16 mouse cellular contexts compared by ENCODE assay signal in the genomic region with DNA sequence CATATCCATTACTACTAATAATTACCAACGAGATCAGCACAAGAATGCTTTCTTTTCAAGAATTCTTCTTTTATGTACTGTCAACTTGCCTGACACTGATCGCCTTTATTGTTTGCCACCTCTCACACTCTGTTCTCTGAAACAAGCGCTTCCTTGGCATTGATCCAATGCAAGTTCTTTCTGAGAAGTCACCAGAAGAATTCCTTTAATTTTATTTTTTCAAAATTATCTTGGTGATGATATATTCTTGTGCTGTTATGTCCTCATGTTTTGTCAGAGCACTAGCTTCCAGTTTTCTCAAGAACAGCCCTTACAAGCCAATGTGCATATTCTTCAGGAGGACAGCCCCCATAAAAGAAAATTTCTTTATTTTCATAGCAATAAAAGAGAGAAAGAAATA.
"Had no signal": no experiment of that assay in that cellular context is flagged by ENCODE, and none has a peak within 500 bp of the region (broad histone marks: within the 10 kb centered on the region; RNA-seq: fewer than 3 reads in every experiment).

No protein-coding gene starts in this region.

- H3K9ac ChIP-seq: neural tube, embryonic 13.5 days; neural tube, embryonic 15.5 days; stomach, embryonic 15.5 days had no signal

- H3K4me2 ChIP-seq: neural tube, embryonic 13.5 days; neural tube, embryonic 15.5 days; stomach, embryonic 15.5 days had no signal

- H3K27ac ChIP-seq: neural tube, embryonic 13.5 days; neural tube, embryonic 15.5 days; stomach, embryonic 15.5 days; stomach, postnatal 0 days had no signal

- H3K36me3 ChIP-seq: neural tube, embryonic 13.5 days; neural tube, embryonic 15.5 days; stomach, embryonic 15.5 days had no signal

- H3K27me3 ChIP-seq: neural tube, embryonic 13.5 days; neural tube, embryonic 15.5 days; stomach, embryonic 15.5 days had no signal

- H3K4me1 ChIP-seq: neural tube, embryonic 13.5 days; neural tube, embryonic 15.5 days; stomach, embryonic 15.5 days had no signal

- H3K9me3 ChIP-seq: neural tube, embryonic 13.5 days; neural tube, embryonic 15.5 days; stomach, embryonic 15.5 days had no signal

- DNase-seq: retina, postnatal 1 day; right cerebral cortex, adult 18-20 months; right cerebral cortex, postnatal 14 days; right cerebral cortex, postnatal 25 days; right cerebral cortex, postnatal 4 days; spleen, adult 18-20 months; thymus, adult 18-20 months; thymus, adult 2 months; thymus, postnatal 14 days; thymus, postnatal 25 days; thymus, postnatal 36 days; thymus, postnatal 4 days had no signal

- H3K4me3 ChIP-seq: neural tube, embryonic 13.5 days; neural tube, embryonic 15.5 days; stomach, embryonic 15.5 days had no signal
